Mouse (Mus musculus): ENCODE results near the gene Fam198b. TPM values are rescaled to one million over a fixed set of nuclear protein-coding genes. Genes with fewer than 3 reads are reported as not detected.

The Fam198b gene
- polyA plus RNA-seq, 1 experiment from 2014 or later: 1.4 TPM

GRCm38 (mm10) chr3:79906250-79907045, 22.1 kb downstream of the Fam198b start:
- Histone ChIP-seq H3K36me3 (ENCODE audit: control insufficient read depth, insufficient read depth) (no peaks in the 10 kb centered on the region), H3K9ac (replicated peaks; ENCODE audit: low read depth, low read length) (no peak overlapping the region), H3K4me2 (ENCODE audit: low read length) (no peak overlapping the region), H3K4me1 (replicated peaks; ENCODE audit: control insufficient read depth, insufficient read depth, low read length) (peaks cover 4% of the 10 kb centered on the region; the same call in 1 of the 2 replicates), H3K27me3 (replicated peaks; ENCODE audit: control insufficient read depth, insufficient read depth, low read length) (no peaks in the 10 kb centered on the region), H3K9me3 (ENCODE audit: control insufficient read depth, low read length) (no peaks in the 10 kb centered on the region), H3K27ac (ENCODE audit: low read length) (no peak overlapping the region), H3K4me3 (replicated peaks; ENCODE audit: low read length) (no peak overlapping the region)
- no peak for ATAC-seq
- 90% methylated on average over 5 of the region's 5 CpGs for WGBS

- Histone ChIP-seq H3K27me3 (replicated peaks; ENCODE audit: control insufficient read depth, insufficient read depth, low read length) (no peaks in the 10 kb centered on the region), H3K4me3 (replicated peaks; ENCODE audit: low read length) (no peak overlapping the region), H3K4me1 (replicated peaks; ENCODE audit: control insufficient read depth, insufficient read depth, low read length) (peaks cover 4% of the 10 kb centered on the region; the same call in 1 of the 2 replicates), H3K36me3 (ENCODE audit: control insufficient read depth, insufficient read depth) (no peaks in the 10 kb centered on the region), H3K9ac (replicated peaks; ENCODE audit: low read depth, low read length) (no peak overlapping the region), H3K9me3 (ENCODE audit: control insufficient read depth, low read length) (no peaks in the 10 kb centered on the region), H3K4me2 (ENCODE audit: low read length) (no peak overlapping the region), H3K27ac (ENCODE audit: low read length) (no peak overlapping the region)
- 81% methylated on average over 7 of the region's 7 CpGs for WGBS
- no peak for ATAC-seq
Observed at GRCm38 (mm10) chr3:79907223-79907622, 22.9 kb downstream of the Fam198b start.

- ATAC-seq: no peak
- no peaks in the 10 kb centered on the region for H3K36me3 ChIP-seq (ENCODE audit: control insufficient read depth, insufficient read depth)
- no peak overlapping the region for H3K9ac ChIP-seq (replicated peaks; ENCODE audit: low read depth, low read length)
- no peaks in the 10 kb centered on the region for H3K4me1 ChIP-seq (replicated peaks; ENCODE audit: control insufficient read depth, insufficient read depth, low read length)
- no peaks in the 10 kb centered on the region for H3K27me3 ChIP-seq (replicated peaks; ENCODE audit: control insufficient read depth, insufficient read depth, low read length)
- no peak overlapping the region for H3K4me3 ChIP-seq (replicated peaks; ENCODE audit: low read length)
- H3K27ac ChIP-seq (ENCODE audit: low read length): no peak overlapping the region
- WGBS: 48% methylated on average over 10 of the region's 10 CpGs
- H3K4me2 ChIP-seq (ENCODE audit: low read length): no peak overlapping the region
- no peaks in the 10 kb centered on the region for H3K9me3 ChIP-seq (ENCODE audit: control insufficient read depth, low read length)
Observed at GRCm38 (mm10) chr3:79910375-79911141, 26.2 kb downstream of the Fam198b start.

GRCm38 (mm10) chr3:79911166-79911565, 26.8 kb downstream of the Fam198b start:
- H3K9me3 ChIP-seq (ENCODE audit: control insufficient read depth, low read length): no peaks in the 10 kb centered on the region
- H3K4me2 ChIP-seq (ENCODE audit: low read length): no peak overlapping the region
- no peak overlapping the region for H3K27ac ChIP-seq (ENCODE audit: low read length)
- H3K36me3 ChIP-seq (ENCODE audit: control insufficient read depth, insufficient read depth): no peaks in the 10 kb centered on the region
- H3K4me1 ChIP-seq (replicated peaks; ENCODE audit: control insufficient read depth, insufficient read depth, low read length): no peaks in the 10 kb centered on the region
- H3K27me3 ChIP-seq (replicated peaks; ENCODE audit: control insufficient read depth, insufficient read depth, low read length): no peaks in the 10 kb centered on the region
- WGBS: 94% methylated on average over 3 of the region's 3 CpGs
- no peak overlapping the region for H3K9ac ChIP-seq (replicated peaks; ENCODE audit: low read depth, low read length)
- ATAC-seq: no peak
- no peak overlapping the region for H3K4me3 ChIP-seq (replicated peaks; ENCODE audit: low read length)

GRCm38 (mm10) chr3:79914012-79914411, 29.7 kb downstream of the Fam198b start:
- Histone ChIP-seq H3K9me3 (ENCODE audit: control insufficient read depth, low read length) (no peaks in the 10 kb centered on the region), H3K4me3 (replicated peaks; ENCODE audit: low read length) (no peak overlapping the region), H3K27me3 (replicated peaks; ENCODE audit: control insufficient read depth, insufficient read depth, low read length) (no peaks in the 10 kb centered on the region), H3K4me2 (ENCODE audit: low read length) (no peak overlapping the region), H3K36me3 (ENCODE audit: control insufficient read depth, insufficient read depth) (no peaks in the 10 kb centered on the region), H3K27ac (ENCODE audit: low read length) (no peak overlapping the region), H3K4me1 (replicated peaks; ENCODE audit: control insufficient read depth, insufficient read depth, low read length) (no peaks in the 10 kb centered on the region), H3K9ac (replicated peaks; ENCODE audit: low read depth, low read length) (no peak overlapping the region)
- ATAC-seq: no peak
- 97% methylated on average over 5 of the region's 5 CpGs for WGBS

DNA sequence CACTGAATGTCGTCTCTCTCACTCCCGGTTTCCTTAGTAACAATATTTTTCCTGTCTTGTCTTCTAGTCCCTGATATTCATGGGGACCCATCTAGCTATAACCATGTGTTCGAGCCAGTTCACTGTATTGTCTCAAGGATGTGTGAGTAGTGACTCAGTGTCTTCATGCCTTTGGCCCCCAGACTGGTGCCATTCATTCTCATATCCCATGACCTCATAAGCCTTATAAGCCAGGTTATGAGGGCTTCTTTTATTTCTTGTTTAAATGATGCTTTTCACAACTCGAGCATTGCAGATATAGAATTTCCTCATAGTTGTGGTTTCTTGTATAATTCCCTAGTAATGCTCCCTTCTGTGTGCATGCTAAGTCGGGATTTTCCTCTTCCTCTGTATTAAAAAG, 31.9 kb downstream of the Fam198b start:
- no peaks in the 10 kb centered on the region for H3K36me3 ChIP-seq (ENCODE audit: control insufficient read depth, insufficient read depth)
- no peak overlapping the region for H3K4me3 ChIP-seq (replicated peaks; ENCODE audit: low read length)
- WGBS: 85% methylated on average over 5 of the region's 5 CpGs
- H3K9me3 ChIP-seq (ENCODE audit: control insufficient read depth, low read length): no peaks in the 10 kb centered on the region
- H3K4me2 ChIP-seq (ENCODE audit: low read length): no peak overlapping the region
- no peak for ATAC-seq
- H3K27ac ChIP-seq (ENCODE audit: low read length): no peak overlapping the region
- H3K9ac ChIP-seq (replicated peaks; ENCODE audit: low read depth, low read length): no peak overlapping the region
- H3K27me3 ChIP-seq (replicated peaks; ENCODE audit: control insufficient read depth, insufficient read depth, low read length): no peaks in the 10 kb centered on the region
- no peaks in the 10 kb centered on the region for H3K4me1 ChIP-seq (replicated peaks; ENCODE audit: control insufficient read depth, insufficient read depth, low read length)

DNA sequence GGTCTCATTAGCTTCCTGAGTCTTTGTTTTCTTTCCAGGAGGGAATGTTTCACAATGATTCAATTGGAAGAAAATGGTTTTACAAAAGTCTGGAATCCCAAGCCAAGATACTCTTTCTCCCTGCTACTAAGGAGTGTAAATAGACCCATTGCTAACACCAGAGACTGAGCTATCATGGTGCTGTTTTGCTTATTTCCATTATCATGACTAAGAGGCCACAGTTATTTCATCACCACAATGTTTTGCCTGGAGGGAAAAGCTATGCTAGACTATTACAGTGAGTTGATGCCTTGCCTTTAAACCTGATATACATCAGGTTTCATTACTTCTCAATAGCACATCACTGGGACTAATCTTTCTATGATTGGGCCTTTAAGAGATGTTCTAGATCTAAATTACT, 34.4 kb downstream of the Fam198b start:
- Histone ChIP-seq H3K4me2 (ENCODE audit: low read length) (no peak overlapping the region), H3K9me3 (ENCODE audit: control insufficient read depth, low read length) (no peaks in the 10 kb centered on the region), H3K4me3 (replicated peaks; ENCODE audit: low read length) (no peak overlapping the region), H3K36me3 (ENCODE audit: control insufficient read depth, insufficient read depth) (no peaks in the 10 kb centered on the region), H3K4me1 (replicated peaks; ENCODE audit: control insufficient read depth, insufficient read depth, low read length) (no peaks in the 10 kb centered on the region), H3K27ac (ENCODE audit: low read length) (no peak overlapping the region), H3K27me3 (replicated peaks; ENCODE audit: control insufficient read depth, insufficient read depth, low read length) (no peaks in the 10 kb centered on the region), H3K9ac (replicated peaks; ENCODE audit: low read depth, low read length) (no peak overlapping the region)
- no peak for ATAC-seq

GRCm38 (mm10) chr3:79925950-79926697, 41.8 kb downstream of the Fam198b start:
- Histone ChIP-seq H3K4me3 (replicated peaks; ENCODE audit: low read length) (no peak overlapping the region), H3K9me3 (ENCODE audit: control insufficient read depth, low read length) (no peaks in the 10 kb centered on the region), H3K4me1 (replicated peaks; ENCODE audit: control insufficient read depth, insufficient read depth, low read length) (no peaks in the 10 kb centered on the region), H3K4me2 (ENCODE audit: low read length) (no peak overlapping the region), H3K27ac (ENCODE audit: low read length) (no peak overlapping the region), H3K9ac (replicated peaks; ENCODE audit: low read depth, low read length) (no peak overlapping the region), H3K36me3 (ENCODE audit: control insufficient read depth, insufficient read depth) (no peaks in the 10 kb centered on the region), H3K27me3 (replicated peaks; ENCODE audit: control insufficient read depth, insufficient read depth, low read length) (no peaks in the 10 kb centered on the region)
- 62% methylated on average over 5 of the region's 5 CpGs for WGBS
- ATAC-seq: no peak

- no peaks in the 10 kb centered on the region for H3K4me1 ChIP-seq (replicated peaks; ENCODE audit: control insufficient read depth, insufficient read depth, low read length)
- H3K36me3 ChIP-seq (ENCODE audit: control insufficient read depth, insufficient read depth): no peaks in the 10 kb centered on the region
- WGBS: 77% methylated on average over 4 of the region's 4 CpGs
- H3K4me2 ChIP-seq (ENCODE audit: low read length): no peak overlapping the region
- ATAC-seq: no peak
- H3K27ac ChIP-seq (ENCODE audit: low read length): no peak overlapping the region
- H3K9me3 ChIP-seq (ENCODE audit: control insufficient read depth, low read length): no peaks in the 10 kb centered on the region
- no peak overlapping the region for H3K9ac ChIP-seq (replicated peaks; ENCODE audit: low read depth, low read length)
- no peak overlapping the region for H3K4me3 ChIP-seq (replicated peaks; ENCODE audit: low read length)
- no peaks in the 10 kb centered on the region for H3K27me3 ChIP-seq (replicated peaks; ENCODE audit: control insufficient read depth, insufficient read depth, low read length)
Observed at GRCm38 (mm10) chr3:79927050-79927449, 42.7 kb downstream of the Fam198b start.

Data from forebrain, embryonic 16.5 days (tissue).